Mouse (Mus musculus): ENCODE measurements around the gene Dnajc13. TPM values are rescaled to one million over a fixed set of nuclear protein-coding genes. Genes with fewer than 3 reads are reported as not detected.

Gene Dnajc13
- polyA plus RNA-seq, 1 experiment from 2014 or later = 10.6 TPM

GRCm38 (mm10) chr9:104107482-104107881 is 155.2 kb downstream of the Dnajc13 start:
- Histone ChIP-seq H3K4me2 (replicated peaks; ENCODE audit: low read depth, low read length) (no peak overlapping the region), H3K27ac (ENCODE audit: low read length) (no peak overlapping the region), H3K36me3 (ENCODE audit: insufficient read depth, low read length) (no peaks in the 10 kb centered on the region), H3K9me3 (ENCODE audit: low read length) (0 out of 2 replicates have a peak, but pooled peaks cover 2% of the 10 kb centered on the region), H3K4me1 (ENCODE audit: insufficient read depth, low read depth, low read length) (no peaks in the 10 kb centered on the region), H3K27me3 (replicated peaks; ENCODE audit: insufficient read depth, low read length) (no peaks in the 10 kb centered on the region), H3K4me3 (ENCODE audit: low read depth, low read length) (no peak overlapping the region), H3K9ac (replicated peaks; ENCODE audit: low read depth) (no peak overlapping the region)
- DNase-seq (ENCODE audit: low spot score) = no peak
- 39% methylated on average over 6 of the region's 6 CpGs for WGBS
- no peak for ATAC-seq
- no peak for TF ChIP-seq CTCF (IDR thresholded peaks at IDR 0.05)
- TF ChIP-seq EP300 (IDR thresholded peaks at IDR 0.05) = no peak

GRCm38 (mm10) chr9:104106930-104107329 is 155.8 kb downstream of the Dnajc13 start:
- Histone ChIP-seq H3K9ac (replicated peaks; ENCODE audit: low read depth) (no peak overlapping the region), H3K36me3 (ENCODE audit: insufficient read depth, low read length) (no peaks in the 10 kb centered on the region), H3K4me3 (ENCODE audit: low read depth, low read length) (no peak overlapping the region), H3K4me1 (ENCODE audit: insufficient read depth, low read depth, low read length) (no peaks in the 10 kb centered on the region), H3K4me2 (replicated peaks; ENCODE audit: low read depth, low read length) (no peak overlapping the region), H3K9me3 (ENCODE audit: low read length) (0 out of 2 replicates have a peak, but pooled peaks cover 2% of the 10 kb centered on the region), H3K27ac (ENCODE audit: low read length) (no peak overlapping the region), H3K27me3 (replicated peaks; ENCODE audit: insufficient read depth, low read length) (no peaks in the 10 kb centered on the region)
- TF ChIP-seq EP300 (IDR thresholded peaks at IDR 0.05) (no peak), CTCF (IDR thresholded peaks at IDR 0.05) (no peak)
- ATAC-seq (no peak), DNase-seq (ENCODE audit: low spot score) (no peak)
- WGBS = 60% methylated on average over 9 of the region's 9 CpGs

DNA sequence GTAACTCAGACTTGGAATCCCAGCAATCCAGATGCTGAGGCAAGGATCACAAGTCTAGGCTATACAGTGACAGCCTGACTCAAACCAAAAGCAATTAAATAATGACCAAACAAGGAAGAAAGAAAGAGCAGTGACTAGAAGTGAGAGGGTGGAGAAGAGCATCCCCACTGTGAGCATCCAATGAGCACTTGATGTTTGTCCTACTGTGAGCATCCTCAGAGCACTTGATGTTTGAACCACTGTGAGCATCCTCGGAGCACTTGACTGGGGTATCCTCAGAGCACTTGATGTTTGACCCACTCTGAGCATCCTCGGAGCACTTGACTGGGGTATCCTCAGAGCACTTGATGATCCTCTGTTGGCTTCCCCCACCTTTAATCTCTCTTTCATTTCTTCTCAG is 157.7 kb downstream of the Dnajc13 start:
- no peak overlapping the region for H3K27ac ChIP-seq (ENCODE audit: low read length)
- WGBS = 72% methylated on average over 2 of the region's 2 CpGs

DNA sequence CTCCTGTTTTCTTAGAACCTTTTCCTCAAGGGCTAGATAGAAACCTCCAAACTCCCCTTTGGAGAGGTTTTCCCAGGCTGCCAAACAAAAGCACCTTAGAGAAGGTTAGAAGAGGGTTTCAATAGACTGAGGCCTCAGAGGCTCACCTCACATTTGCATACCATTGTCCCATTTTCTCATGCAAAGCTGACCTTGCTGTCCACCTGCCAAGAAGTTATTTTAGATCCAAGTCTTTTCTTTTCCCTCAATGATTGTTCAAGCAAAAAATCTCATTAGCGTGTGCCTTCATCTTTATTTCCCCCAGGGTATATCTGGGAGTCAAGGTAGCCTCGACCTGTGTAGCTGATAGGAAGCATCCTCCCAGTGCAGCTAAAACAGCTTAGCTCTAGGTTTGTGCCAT is 159.8 kb downstream of the Dnajc13 start:
- ATAC-seq = no peak
- H3K4me1 ChIP-seq (ENCODE audit: insufficient read depth, low read depth, low read length) = no peaks in the 10 kb centered on the region
- no peaks in the 10 kb centered on the region for H3K27me3 ChIP-seq (replicated peaks; ENCODE audit: insufficient read depth, low read length)
- no peak overlapping the region for H3K9ac ChIP-seq (replicated peaks; ENCODE audit: low read depth)
- TF ChIP-seq CTCF (IDR thresholded peaks at IDR 0.05) (no peak), EP300 (IDR thresholded peaks at IDR 0.05) (no peak)
- no peak overlapping the region for H3K4me2 ChIP-seq (replicated peaks; ENCODE audit: low read depth, low read length)
- no peak overlapping the region for H3K4me3 ChIP-seq (ENCODE audit: low read depth, low read length)
- DNase-seq (ENCODE audit: low spot score) = no peak
- no peaks in the 10 kb centered on the region for H3K9me3 ChIP-seq (ENCODE audit: low read length)
- no peaks in the 10 kb centered on the region for H3K36me3 ChIP-seq (ENCODE audit: insufficient read depth, low read length)
- no peak overlapping the region for H3K27ac ChIP-seq (ENCODE audit: low read length)
- 51% methylated on average over 2 of the region's 2 CpGs for WGBS

More for the DNA sequence above, 157.7 kb downstream of the Dnajc13 start:
- Histone ChIP-seq H3K9ac (replicated peaks; ENCODE audit: low read depth) (no peak overlapping the region), H3K4me1 (ENCODE audit: insufficient read depth, low read depth, low read length) (no peaks in the 10 kb centered on the region), H3K27me3 (replicated peaks; ENCODE audit: insufficient read depth, low read length) (no peaks in the 10 kb centered on the region), H3K9me3 (ENCODE audit: low read length) (no peaks in the 10 kb centered on the region), H3K36me3 (ENCODE audit: insufficient read depth, low read length) (no peaks in the 10 kb centered on the region), H3K4me3 (ENCODE audit: low read depth, low read length) (no peak overlapping the region), H3K4me2 (replicated peaks; ENCODE audit: low read depth, low read length) (no peak overlapping the region)
- no peak for ATAC-seq
- TF ChIP-seq EP300 (IDR thresholded peaks at IDR 0.05) (no peak), CTCF (IDR thresholded peaks at IDR 0.05) (no peak)
- no peak for DNase-seq (ENCODE audit: low spot score)

GRCm38 (mm10) chr9:104102301-104102700 is 160.4 kb downstream of the Dnajc13 start:
- H3K27me3 ChIP-seq (replicated peaks; ENCODE audit: insufficient read depth, low read length) = no peaks in the 10 kb centered on the region
- TF ChIP-seq CTCF (IDR thresholded peaks at IDR 0.05) (no peak), EP300 (IDR thresholded peaks at IDR 0.05) (no peak)
- 36% methylated on average over 6 of the region's 6 CpGs for WGBS
- no peak overlapping the region for H3K9ac ChIP-seq (replicated peaks; ENCODE audit: low read depth)
- ATAC-seq = no peak
- no peak overlapping the region for H3K4me2 ChIP-seq (replicated peaks; ENCODE audit: low read depth, low read length)
- H3K4me1 ChIP-seq (ENCODE audit: insufficient read depth, low read depth, low read length) = no peaks in the 10 kb centered on the region
- DNase-seq (ENCODE audit: low spot score) = no peak
- no peaks in the 10 kb centered on the region for H3K9me3 ChIP-seq (ENCODE audit: low read length)
- H3K36me3 ChIP-seq (ENCODE audit: insufficient read depth, low read length) = no peaks in the 10 kb centered on the region
- no peak overlapping the region for H3K4me3 ChIP-seq (ENCODE audit: low read depth, low read length)
- H3K27ac ChIP-seq (ENCODE audit: low read length) = no peak overlapping the region

DNA sequence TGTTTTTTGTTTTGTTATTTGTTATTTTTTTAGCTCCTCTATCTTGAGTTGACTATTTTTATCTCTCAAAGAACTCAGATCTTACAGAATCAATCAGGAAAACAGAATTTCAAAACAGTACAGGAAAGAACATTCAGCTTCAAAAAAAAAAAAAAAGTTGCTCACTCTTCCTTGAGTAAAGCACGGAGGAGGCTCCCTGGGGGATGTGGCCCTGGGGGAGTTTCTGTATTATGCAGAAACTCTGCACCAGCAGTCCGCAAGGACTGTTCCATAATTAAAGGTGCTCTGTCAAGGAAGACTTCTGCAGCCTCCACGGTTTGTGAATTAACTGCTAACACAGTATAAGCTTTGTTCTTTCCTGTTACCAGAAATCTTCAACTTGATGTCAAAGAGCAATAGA is 161.3 kb downstream of the Dnajc13 start:
- Histone ChIP-seq H3K4me3 (ENCODE audit: low read depth, low read length) (no peak overlapping the region), H3K9me3 (ENCODE audit: low read length) (no peaks in the 10 kb centered on the region), H3K9ac (replicated peaks; ENCODE audit: low read depth) (no peak overlapping the region), H3K27me3 (replicated peaks; ENCODE audit: insufficient read depth, low read length) (no peaks in the 10 kb centered on the region), H3K4me2 (replicated peaks; ENCODE audit: low read depth, low read length) (no peak overlapping the region), H3K36me3 (ENCODE audit: insufficient read depth, low read length) (no peaks in the 10 kb centered on the region), H3K27ac (ENCODE audit: low read length) (no peak overlapping the region), H3K4me1 (ENCODE audit: insufficient read depth, low read depth, low read length) (no peaks in the 10 kb centered on the region)
- DNase-seq (ENCODE audit: low spot score) (no peak), ATAC-seq (no peak)
- 60% methylated on average over 3 of the region's 3 CpGs for WGBS
- no peak for TF ChIP-seq CTCF (IDR thresholded peaks at IDR 0.05)
- no peak for TF ChIP-seq EP300 (IDR thresholded peaks at IDR 0.05)

Other genes with a start within 250 kb of the Dnajc13 start
- gene Gm28305, start 222.3 kb downstream of the Dnajc13 start, polyA plus RNA-seq (2015; fragmentation: Nextera tagmentation; extraction: Ambion mirVana) = not detected in 2 replicates
- 36.8 and 42.1 TPM in 2 replicates for gene Uba5, start 199.8 kb downstream of the Dnajc13 start, polyA plus RNA-seq (2015; fragmentation: Nextera tagmentation; extraction: Ambion mirVana)
- 9.1 and 11.2 TPM in 2 replicates for gene Acad11, start 199.6 kb downstream of the Dnajc13 start, polyA plus RNA-seq (2015; fragmentation: Nextera tagmentation; extraction: Ambion mirVana)
- gene Ackr4, start 136.0 kb downstream of the Dnajc13 start, polyA plus RNA-seq (2015; fragmentation: Nextera tagmentation; extraction: Ambion mirVana) = 1.8 and 1.9 TPM in 2 replicates
- 0.76 and 0.84 TPM in 2 replicates for gene Acpp, start 74.8 kb upstream of the Dnajc13 start, polyA plus RNA-seq (2015; fragmentation: Nextera tagmentation; extraction: Ambion mirVana)

Measured in lung, postnatal 0 days (tissue).